Mouse (Mus musculus): ENCODE results near the gene Snrpc.

Gene Snrpc

GRCm38 (mm10) chr17:27819521-27819970 lies 18.4 kb upstream of the Snrpc start:
- no peak for DNase-seq (ENCODE audit: low spot score in 2 of 2)

- DNase-seq (ENCODE audit: low spot score in 2 of 2), result peak; percentile 34 to 36
Measured at GRCm38 (mm10) chr17:27819971-27820567, 17.9 kb upstream of the Snrpc start.

GRCm38 (mm10) chr17:27820568-27821406 lies 17.2 kb upstream of the Snrpc start, which contains the start of gene D17Wsu92e:
Gene D17Wsu92e, minus strand, starts transcription at chr17:27820648.
- peak; percentile 93 to 97 for DNase-seq (ENCODE audit: low spot score in 2 of 2)

- no peak for DNase-seq (ENCODE audit: low spot score in 2 of 2)
Measured at GRCm38 (mm10) chr17:27821407-27822338, 16.3 kb upstream of the Snrpc start.

- no peak for DNase-seq (ENCODE audit: low spot score in 2 of 2)
Measured at GRCm38 (mm10) chr17:27823142-27823905, 14.6 kb upstream of the Snrpc start.

GRCm38 (mm10) chr17:27824941-27825340 lies 13.0 kb upstream of the Snrpc start:
- no peak for DNase-seq (ENCODE audit: low spot score in 2 of 2)

GRCm38 (mm10) chr17:27825539-27825938 lies 12.4 kb upstream of the Snrpc start:
- DNase-seq (ENCODE audit: low spot score in 2 of 2), result no peak

- no peak for DNase-seq (ENCODE audit: low spot score in 2 of 2)
Measured at GRCm38 (mm10) chr17:27825984-27826905, 11.7 kb upstream of the Snrpc start.

- DNase-seq (ENCODE audit: low spot score in 2 of 2), result no peak
Measured at GRCm38 (mm10) chr17:27826908-27827383, 11.0 kb upstream of the Snrpc start.

- DNase-seq (ENCODE audit: low spot score in 2 of 2), result no peak
Measured at GRCm38 (mm10) chr17:27827511-27827910, 10.4 kb upstream of the Snrpc start.

GRCm38 (mm10) chr17:27830411-27830810 lies 7.5 kb upstream of the Snrpc start:
- DNase-seq (ENCODE audit: low spot score in 2 of 2), result no peak

GRCm38 (mm10) chr17:27839469-27840252 lies 1.7 kb downstream of the Snrpc start:
- DNase-seq (ENCODE audit: low spot score in 2 of 2), result peak; percentile 91 to 94

GRCm38 (mm10) chr17:27848351-27848750 lies 10.4 kb downstream of the Snrpc start:
- no peak for DNase-seq (ENCODE audit: low spot score in 2 of 2)

GRCm38 (mm10) chr17:27851076-27851475 lies 13.1 kb downstream of the Snrpc start:
- no peak for DNase-seq (ENCODE audit: low spot score in 2 of 2)

- peak; percentile 42 to 57 for DNase-seq (ENCODE audit: low spot score in 2 of 2)
Measured at GRCm38 (mm10) chr17:27856265-27856797, 18.4 kb downstream of the Snrpc start, which contains the start of gene Uhrf1bp1. Gene Uhrf1bp1, plus strand, starts transcription at chr17:27856441.

- DNase-seq (ENCODE audit: low spot score in 2 of 2), result peak; percentile 14 to 26
Measured at GRCm38 (mm10) chr17:27856798-27857648, 19.1 kb downstream of the Snrpc start.

GRCm38 (mm10) chr17:27857649-27858475 lies 19.9 kb downstream of the Snrpc start:
- no peak for DNase-seq (ENCODE audit: low spot score in 2 of 2)
